Mouse (Mus musculus) kidney, postnatal 0 days (tissue): ENCODE measurements around the gene Tert. TPM values are rescaled to one million over a fixed set of nuclear protein-coding genes. Genes with fewer than 3 reads are reported as not detected.

Source experiments
- ATAC-seq: fragments of 200-750 bp; cut with Nextera tagmentation; replicated peaks from 2 replicates; pipeline ENCODE4 v1.8.0; 2017; ENCODE audit warnings: low read depth, moderate number of reproducible peaks, moderate TSS enrichment, moderate library complexity; ENCODE audit not compliant: low FRiP score
- DNase-seq: peaks from one replicate; pipeline ENCODE4 v3.0.0-alpha.2; 2016; ENCODE audit warnings: low spot score
- H3K27ac ChIP-seq: fragments of 300-500 bp; sonication (generic); 2 replicates; pipeline ENCODE4 v1.5.1; 2014; ENCODE audit warnings: mild to moderate bottlenecking
- H3K27me3 ChIP-seq: fragments of 300-500 bp; sonication (generic); 2 replicates; pipeline ENCODE4 v1.6.1; 2014; ENCODE audit warnings: low read length, mixed read lengths; ENCODE audit not compliant: insufficient read depth
- H3K36me3 ChIP-seq: fragments of 300-500 bp; sonication (generic); 2 replicates; pipeline ENCODE4 v1.6.1; 2014; ENCODE audit warnings: low read length, mixed read lengths; ENCODE audit not compliant: insufficient read depth
- H3K4me1 ChIP-seq: fragments of 300-500 bp; sonication (generic); replicated peaks from 2 replicates; pipeline ENCODE4 v1.6.1; 2014; ENCODE audit warnings: antibody characterized with exemption, low read length, mixed read lengths; ENCODE audit not compliant: insufficient read depth
- H3K4me2 ChIP-seq: fragments of 300-500 bp; sonication (generic); 2 replicates; pipeline ENCODE4 v1.6.1; 2014; ENCODE audit warnings: mild to moderate bottlenecking, low read length, moderate library complexity, mixed read lengths
- H3K4me3 ChIP-seq: fragments of 300-500 bp; sonication (generic); replicated peaks from 2 replicates; pipeline ENCODE4 v1.5.1; 2014; ENCODE audit warnings: low read depth, low read length
- H3K9ac ChIP-seq: fragments of 300-500 bp; sonication (generic); 2 replicates; pipeline ENCODE4 v1.6.1; 2014; ENCODE audit warnings: low read depth, low read length
- H3K9me3 ChIP-seq: fragments of 300-500 bp; sonication (generic); replicated peaks from 2 replicates; pipeline ENCODE4 v1.6.1; 2016; ENCODE audit warnings: low read length, inconsistent platforms, mixed read lengths
- CTCF ChIP-seq: IDR thresholded peaks from 2 replicates; pipeline ENCODE4 v1.5.1; 2016; ENCODE audit warnings: antibody characterized with exemption, low read depth, mild to moderate bottlenecking, moderate library complexity
- WGBS: fragments of 180-500 bp; shearing (Covaris S2); extraction: QIAGEN DNeasy Blood & Tissue Kit; methylation state at CpG from one replicate; pipeline ENCODE4 v1.1.7; 2014; 5-methylcytosine and 5-hydroxymethylcytosine counted together
- polyA plus RNA-seq: library from polyadenylated mRNA; unstranded; fragments of >200 nt; fragmentation: Nextera tagmentation; extraction: Ambion mirVana; gene quantifications from 2 replicates; pipeline ENCODE4 v1.2.1, GENCODE M21; 2015

Gene Tert
- polyA plus RNA-seq, 1 experiment from 2014 or later = 2.6 TPM

DNA sequence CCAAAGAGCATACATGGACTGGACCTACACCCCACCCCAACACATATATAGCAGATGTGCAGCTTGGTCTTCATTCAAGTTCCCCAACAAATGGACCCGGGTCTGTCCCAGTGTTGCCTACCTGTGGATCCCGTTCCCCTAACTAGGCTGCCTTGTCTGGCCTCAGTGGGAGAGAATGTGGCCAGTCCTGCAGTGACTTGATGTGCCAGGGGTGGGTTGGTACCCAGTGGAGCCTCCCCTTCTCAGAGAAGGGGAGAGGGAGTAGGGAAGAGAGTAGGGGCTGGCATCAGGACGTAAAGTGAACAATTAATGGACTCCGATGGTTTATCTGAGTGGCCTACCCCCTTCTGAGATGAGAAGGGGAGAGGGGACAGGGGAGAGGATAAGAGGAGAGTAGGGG is 23.7 kb upstream of the Tert start:
- H3K9ac ChIP-seq = peak overlapping the region; percentile 88
- no peaks in the 10 kb centered on the region for H3K27me3 ChIP-seq
- H3K4me3 ChIP-seq = peak overlapping the region; percentile 77
- H3K4me2 ChIP-seq = peak overlapping the region; percentile 98
- no peak for TF ChIP-seq CTCF
- no peak for ATAC-seq
- WGBS = 51% methylated on average over 4 of the region's 4 CpGs
- H3K9me3 ChIP-seq = no peaks in the 10 kb centered on the region
- H3K4me1 ChIP-seq = peaks cover 12% of the 10 kb centered on the region; the same call in 1 of the 2 replicates
- peak overlapping the region; percentile 85; the same call in 1 of the 2 replicates for H3K27ac ChIP-seq
- DNase-seq = no peak
- no peaks in the 10 kb centered on the region for H3K36me3 ChIP-seq

DNA sequence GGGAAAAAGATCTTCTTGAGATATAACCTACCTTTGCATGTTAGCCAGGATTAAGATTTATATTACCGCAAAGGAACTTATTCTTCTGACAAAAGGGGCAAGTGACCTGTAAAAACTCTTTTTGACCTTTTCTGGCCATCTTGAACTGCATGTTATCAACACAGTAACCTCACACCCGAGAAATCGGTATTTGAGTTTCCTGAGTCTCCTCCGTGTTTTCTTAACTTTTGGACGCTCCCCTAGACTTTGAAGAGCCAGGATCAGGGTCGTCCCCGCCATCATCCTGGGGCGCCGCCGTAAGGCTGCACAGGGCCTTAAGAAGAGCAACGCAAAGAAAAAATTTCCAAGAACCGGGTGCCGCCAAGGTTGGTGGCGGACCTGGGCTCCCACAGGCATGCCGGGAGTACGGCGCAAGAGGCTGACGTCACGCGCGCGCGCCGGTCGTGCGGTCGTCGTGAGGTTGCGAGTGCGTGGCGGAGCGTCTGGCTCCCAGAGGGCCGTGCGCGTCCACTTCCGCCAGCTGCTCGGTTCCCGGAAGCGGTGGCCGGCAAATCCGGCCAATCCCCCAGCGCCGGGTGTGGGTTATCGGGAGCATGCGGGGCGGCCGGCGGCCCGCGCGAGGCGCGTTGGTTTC is 23.1 kb upstream of the Tert start, which contains the start of gene Clptm1l:
Gene Clptm1l (plus strand): TSS at position 485 of the 634 bp plus-strand sequence.
- peak within 1 kb of the TSS; percentile 98 for H3K4me2 ChIP-seq
- under 1% methylated on average over 47 of the region's 53 CpGs for WGBS
- 0 out of 2 replicates have a peak, but pooled peaks cover 3% of the 10 kb centered on the region for H3K36me3 ChIP-seq
- H3K9ac ChIP-seq = peak within 1 kb of the TSS; percentile 88
- peak; percentile 98 for ATAC-seq
- H3K4me1 ChIP-seq = peaks cover 12% of the 10 kb centered on the region; the same call in 1 of the 2 replicates
- H3K4me3 ChIP-seq = peak within 1 kb of the TSS; percentile 77
- no peaks in the 10 kb centered on the region for H3K9me3 ChIP-seq
- 0 out of 2 replicates have a peak, but pooled peaks have one; percentile 3 for TF ChIP-seq CTCF
- peak; percentile 96 for DNase-seq
- H3K27ac ChIP-seq = peak within 1 kb of the TSS; percentile 85
- no peaks in the 10 kb centered on the region for H3K27me3 ChIP-seq

DNA sequence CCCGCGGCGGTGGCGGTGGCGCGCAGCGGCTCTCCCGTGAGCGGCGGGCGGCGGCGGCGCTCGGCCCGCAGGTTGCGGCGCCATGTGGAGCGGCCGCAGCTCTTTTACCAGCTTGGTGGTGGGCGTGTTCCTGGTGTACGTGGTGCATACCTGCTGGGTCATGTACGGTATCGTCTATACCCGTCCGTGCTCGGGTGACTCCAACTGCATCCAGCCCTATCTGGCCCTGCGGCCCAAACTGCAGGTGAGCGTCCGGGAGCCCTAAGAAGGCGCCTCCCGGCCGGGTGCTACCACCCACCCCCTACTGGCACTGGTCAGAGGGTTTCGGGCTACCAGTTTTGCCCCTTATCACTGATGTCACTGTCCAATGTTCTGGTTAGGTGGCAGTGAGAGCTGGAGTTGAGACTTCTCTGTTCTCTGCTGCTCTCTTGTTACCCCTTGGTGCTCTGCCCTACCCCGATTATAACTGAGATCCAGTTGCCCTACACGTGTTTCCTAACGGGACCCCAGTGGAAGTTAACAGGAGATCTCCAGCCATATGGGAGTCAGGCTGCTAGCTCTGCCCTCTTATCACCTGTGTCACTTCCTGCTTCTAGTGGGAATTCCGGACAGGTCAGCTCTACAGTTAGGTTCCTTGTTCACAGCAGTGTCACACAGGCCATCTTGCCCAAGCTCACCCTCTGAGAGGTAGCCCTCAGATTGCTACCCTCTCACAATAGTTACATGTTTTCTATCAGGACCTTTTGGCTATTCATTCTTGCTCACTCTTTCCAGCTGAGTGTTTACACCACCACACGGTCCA is 22.4 kb upstream of the Tert start:
- DNase-seq = peak; percentile 7
- H3K36me3 ChIP-seq = peaks cover 4% of the 10 kb centered on the region; the same call in 1 of the 2 replicates
- H3K4me1 ChIP-seq = peaks cover 12% of the 10 kb centered on the region; the same call in 1 of the 2 replicates
- peak overlapping the region; percentile 88 for H3K9ac ChIP-seq
- peak overlapping the region; percentile 98 for H3K4me2 ChIP-seq
- peak overlapping the region; percentile 77 for H3K4me3 ChIP-seq
- TF ChIP-seq CTCF = no peak
- H3K27ac ChIP-seq = peak overlapping the region; percentile 85; the same call in 1 of the 2 replicates
- ATAC-seq = peak; percentile 82
- H3K9me3 ChIP-seq = no peaks in the 10 kb centered on the region
- 3% methylated on average over 34 of the region's 39 CpGs for WGBS
- no peaks in the 10 kb centered on the region for H3K27me3 ChIP-seq

DNA sequence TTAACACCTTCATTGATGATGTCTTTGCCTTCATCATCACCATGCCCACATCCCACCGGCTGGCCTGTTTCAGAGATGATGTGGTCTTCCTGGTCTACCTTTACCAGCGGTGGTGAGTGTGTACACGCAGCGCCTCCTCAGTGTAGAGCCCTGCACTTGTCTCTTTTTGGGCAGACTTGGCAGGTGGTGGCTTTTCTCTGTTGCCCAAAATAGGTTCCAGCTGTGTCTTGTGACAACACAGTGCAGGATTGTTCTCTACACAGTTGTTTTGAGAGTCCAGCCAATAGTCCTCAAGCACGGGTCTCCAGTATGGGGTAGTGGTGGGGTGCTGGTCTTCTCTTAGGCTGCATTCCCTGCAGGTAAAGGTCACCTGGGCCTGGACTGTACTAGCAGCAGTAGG is 8.3 kb upstream of the Tert start:
- WGBS = 95% methylated on average over 5 of the region's 5 CpGs
- no peak overlapping the region for H3K9ac ChIP-seq
- no peak overlapping the region for H3K27ac ChIP-seq
- H3K36me3 ChIP-seq = peaks cover 64% of the 10 kb centered on the region
- no peak overlapping the region for H3K4me2 ChIP-seq
- no peak for TF ChIP-seq CTCF
- H3K4me3 ChIP-seq = no peak overlapping the region
- no peaks in the 10 kb centered on the region for H3K27me3 ChIP-seq
- no peaks in the 10 kb centered on the region for H3K4me1 ChIP-seq
- no peak for DNase-seq
- ATAC-seq = no peak
- H3K9me3 ChIP-seq = no peaks in the 10 kb centered on the region

DNA sequence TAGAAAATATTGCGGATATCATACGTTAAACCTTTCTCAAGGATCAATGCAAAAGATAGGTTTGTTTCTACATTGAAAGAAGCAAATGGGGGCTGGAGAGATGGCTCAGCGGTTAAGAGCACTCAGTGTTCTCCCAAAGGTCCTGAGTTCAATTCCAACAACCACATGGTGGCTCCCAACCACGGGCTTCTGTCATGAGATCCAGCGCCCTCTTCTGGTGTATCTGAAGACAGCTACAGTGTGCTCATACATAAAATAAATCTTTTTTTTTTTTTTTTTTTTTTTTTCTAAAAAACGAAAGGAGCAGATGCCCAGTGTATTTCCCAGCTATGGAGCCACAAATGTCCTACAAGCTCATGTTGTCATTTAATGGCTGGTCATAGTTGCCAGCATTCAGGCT is 6.1 kb upstream of the Tert start:
- Histone ChIP-seq H3K27ac (no peak overlapping the region), H3K9me3 (no peaks in the 10 kb centered on the region), H3K4me3 (no peak overlapping the region), H3K9ac (no peak overlapping the region), H3K4me1 (no peaks in the 10 kb centered on the region), H3K27me3 (no peaks in the 10 kb centered on the region), H3K36me3 (peaks cover 46% of the 10 kb centered on the region), H3K4me2 (no peak overlapping the region)
- DNase-seq = peak; percentile 8
- no peak for ATAC-seq
- 70% methylated on average over 6 of the region's 6 CpGs for WGBS
- TF ChIP-seq CTCF = peak; percentile 56

DNA sequence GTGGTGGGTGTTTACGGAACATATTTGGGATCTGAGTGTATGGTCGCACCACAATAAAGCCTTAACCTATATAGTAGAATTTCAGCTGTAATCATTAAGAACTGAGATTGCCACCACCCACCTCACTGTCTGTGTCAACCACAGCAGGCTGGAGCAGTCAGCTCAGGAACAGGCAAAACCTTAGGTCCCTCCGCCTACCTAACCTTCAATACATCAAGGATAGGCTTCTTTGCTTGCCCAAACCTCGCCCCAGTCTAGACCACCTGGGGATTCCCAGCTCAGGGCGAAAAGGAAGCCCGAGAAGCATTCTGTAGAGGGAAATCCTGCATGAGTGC is 334 bp upstream of the Tert start:
- no peak for TF ChIP-seq CTCF
- H3K36me3 ChIP-seq = 0 out of 2 replicates have a peak, but pooled peaks cover under 1% of the 10 kb centered on the region
- peaks cover 7% of the 10 kb centered on the region for H3K4me1 ChIP-seq
- DNase-seq (no peak), ATAC-seq (no peak)
- no peaks in the 10 kb centered on the region for H3K27me3 ChIP-seq
- H3K9me3 ChIP-seq = no peaks in the 10 kb centered on the region
- peak overlapping the region; percentile 79 for H3K4me2 ChIP-seq
- 53% methylated on average over 6 of the region's 6 CpGs for WGBS
- H3K27ac ChIP-seq = no peak overlapping the region
- H3K4me3 ChIP-seq = peak overlapping the region; percentile 53; the same call in 1 of the 2 replicates
- no peak overlapping the region for H3K9ac ChIP-seq
